Mouse (Mus musculus): ENCODE measurements around the gene Drd3. TPM values are rescaled to one million over a fixed set of nuclear protein-coding genes. Genes with fewer than 3 reads are reported as not detected.

Drd3 gene
- polyA plus RNA-seq (2012; ENCODE audit: low replicate concordance) = not detected in 2 replicates

GRCm38 (mm10) chr16:43753751-43754150, at the start of gene Drd3:
TSS of gene Drd3 (plus strand) at chr16:43754026.

Other genes starting within 250 kb of the Drd3 start
- 0.41 and 1.3 TPM in 2 replicates for gene Tigit, start 89.9 kb upstream of the Drd3 start, polyA plus RNA-seq (2012; ENCODE audit: low replicate concordance)
- 1.3 and 2.6 TPM in 2 replicates for gene Ccdc191, start 135.8 kb downstream of the Drd3 start, polyA plus RNA-seq (2012; ENCODE audit: low replicate concordance)
- gene Qtrt2, start 172.8 kb downstream of the Drd3 start, polyA plus RNA-seq (2012; ENCODE audit: low replicate concordance) = 2.0 and 6.8 TPM in 2 replicates
- gene Zdhhc23, start 225.8 kb downstream of the Drd3 start, polyA plus RNA-seq (2012; ENCODE audit: low replicate concordance) = 11.7 and 13.5 TPM in 2 replicates